Mouse (Mus musculus) liver, embryonic 15.5 days (tissue): Measurements from ENCODE around the gene 1700123O20Rik. TPM values are rescaled to one million over a fixed set of nuclear protein-coding genes. Genes with fewer than 3 reads are reported as not detected.

ENCODE experiments used
- ATAC-seq: fragments of 200-750 bp; cut with Nextera tagmentation; 2 replicates; pipeline ENCODE4 v1.8.0; 2017; ENCODE audit warnings: moderate number of reproducible peaks, mild to moderate bottlenecking, moderate library complexity; ENCODE audit not compliant: insufficient read depth
- H3K27ac ChIP-seq: fragments of 300-500 bp; sonication (generic); replicated peaks from 2 replicates; pipeline ENCODE4 v1.5.1; 2015; ENCODE audit warnings: mild to moderate bottlenecking, inconsistent platforms
- H3K27me3 ChIP-seq: fragments of 300-500 bp; sonication (generic); 2 replicates; pipeline ENCODE4 v1.6.1; 2015; ENCODE audit warnings: mild to moderate bottlenecking, inconsistent platforms
- H3K36me3 ChIP-seq: fragments of 300-500 bp; sonication (generic); replicated peaks from 2 replicates; pipeline ENCODE4 v1.6.1; 2015; ENCODE audit warnings: moderate library complexity, mild to moderate bottlenecking, inconsistent platforms
- H3K4me1 ChIP-seq: fragments of 300-500 bp; sonication (generic); replicated peaks from 2 replicates; pipeline ENCODE4 v1.6.1; 2015; ENCODE audit warnings: inconsistent platforms
- H3K4me2 ChIP-seq: fragments of 300-500 bp; sonication (generic); 2 replicates; pipeline ENCODE4 v1.6.1; 2015; ENCODE audit warnings: moderate library complexity, mild to moderate bottlenecking, inconsistent platforms
- H3K4me3 ChIP-seq: fragments of 300-500 bp; sonication (generic); replicated peaks from 2 replicates; pipeline ENCODE4 v1.5.1; 2015; ENCODE audit warnings: mild to moderate bottlenecking, inconsistent platforms
- H3K9ac ChIP-seq: fragments of 300-500 bp; sonication (generic); 2 replicates; pipeline ENCODE4 v1.6.1; 2015; ENCODE audit warnings: moderate library complexity, mild to moderate bottlenecking, inconsistent platforms
- H3K9me3 ChIP-seq: fragments of 300-500 bp; sonication (generic); replicated peaks from 2 replicates; pipeline ENCODE4 v1.6.1; 2016; ENCODE audit warnings: inconsistent platforms
- WGBS: fragments of 180-500 bp; shearing (Covaris S2); methylation state at CpG from one replicate; pipeline ENCODE4 v1.1.7; 2015; ENCODE audit warnings: mixed read lengths; ENCODE audit not compliant: insufficient replicate concordance; 5-methylcytosine and 5-hydroxymethylcytosine counted together
- polyA plus RNA-seq: library from polyadenylated mRNA; unstranded; fragments of >200 nt; fragmentation: Nextera tagmentation; extraction: Ambion mirVana; gene quantifications from 2 replicates; pipeline ENCODE4 v1.2.1, GENCODE M21; 2015

1700123O20Rik gene
- polyA plus RNA-seq, 1 experiment from 2014 or later = 39.5 TPM

GRCm38 (mm10) chr14:54646898-54647636 is 38.9 kb upstream of the 1700123O20Rik start:
- peaks cover 97% of the 10 kb centered on the region for H3K36me3 ChIP-seq
- H3K4me1 ChIP-seq = peaks cover 17% of the 10 kb centered on the region
- no peak overlapping the region for H3K4me3 ChIP-seq
- no peaks in the 10 kb centered on the region for H3K9me3 ChIP-seq
- 91% methylated on average over 8 of the region's 8 CpGs for WGBS
- H3K4me2 ChIP-seq = no peak overlapping the region
- no peak overlapping the region for H3K27ac ChIP-seq
- no peak overlapping the region for H3K9ac ChIP-seq
- H3K27me3 ChIP-seq = no peaks in the 10 kb centered on the region
- no peak for ATAC-seq

GRCm38 (mm10) chr14:54647900-54648299 is 38.1 kb upstream of the 1700123O20Rik start:
- ATAC-seq = no peak
- H3K4me1 ChIP-seq = peaks cover 26% of the 10 kb centered on the region
- H3K27me3 ChIP-seq = no peaks in the 10 kb centered on the region
- no peak overlapping the region for H3K27ac ChIP-seq
- no peaks in the 10 kb centered on the region for H3K9me3 ChIP-seq
- H3K4me3 ChIP-seq = no peak overlapping the region
- H3K9ac ChIP-seq = no peak overlapping the region
- 39% methylated on average over 4 of the region's 4 CpGs for WGBS
- no peak overlapping the region for H3K4me2 ChIP-seq
- H3K36me3 ChIP-seq = peaks cover 91% of the 10 kb centered on the region

- Histone ChIP-seq H3K36me3 (peaks cover 81% of the 10 kb centered on the region), H3K9me3 (no peaks in the 10 kb centered on the region), H3K27me3 (no peaks in the 10 kb centered on the region), H3K4me2 (no peak overlapping the region), H3K27ac (0 out of 2 replicates have a peak overlapping the region, but pooled peaks have one; percentile 81), H3K4me3 (no peak overlapping the region), H3K9ac (no peak overlapping the region), H3K4me1 (peaks cover 42% of the 10 kb centered on the region)
- WGBS = 50% methylated on average over 23 of the region's 23 CpGs
- ATAC-seq = peak; percentile 43
Measured at GRCm38 (mm10) chr14:54650621-54651454, 35.2 kb upstream of the 1700123O20Rik start.

GRCm38 (mm10) chr14:54651556-54651955 is 34.5 kb upstream of the 1700123O20Rik start:
- 74% methylated on average over 4 of the region's 4 CpGs for WGBS
- ATAC-seq = no peak
- Histone ChIP-seq H3K4me1 (peaks cover 42% of the 10 kb centered on the region), H3K9ac (no peak overlapping the region), H3K9me3 (no peaks in the 10 kb centered on the region), H3K36me3 (peaks cover 81% of the 10 kb centered on the region), H3K4me2 (no peak overlapping the region), H3K4me3 (no peak overlapping the region), H3K27me3 (no peaks in the 10 kb centered on the region), H3K27ac (0 out of 2 replicates have a peak overlapping the region, but pooled peaks have one; percentile 81)

GRCm38 (mm10) chr14:54652787-54653186 is 33.2 kb upstream of the 1700123O20Rik start:
- H3K9ac ChIP-seq = peak overlapping the region; percentile 61
- H3K27me3 ChIP-seq = no peaks in the 10 kb centered on the region
- H3K4me1 ChIP-seq = peaks cover 42% of the 10 kb centered on the region
- peak overlapping the region; percentile 81 for H3K27ac ChIP-seq
- WGBS = 2% methylated on average over 7 of the region's 7 CpGs
- H3K4me2 ChIP-seq = peak overlapping the region; percentile 77
- H3K9me3 ChIP-seq = no peaks in the 10 kb centered on the region
- no peak for ATAC-seq
- peaks cover 81% of the 10 kb centered on the region for H3K36me3 ChIP-seq
- H3K4me3 ChIP-seq = peak overlapping the region; percentile 66

- Histone ChIP-seq H3K4me1 (peaks cover 42% of the 10 kb centered on the region), H3K4me2 (peak overlapping the region; percentile 77), H3K9me3 (no peaks in the 10 kb centered on the region), H3K36me3 (peaks cover 81% of the 10 kb centered on the region), H3K27me3 (no peaks in the 10 kb centered on the region), H3K27ac (peak overlapping the region; percentile 81), H3K4me3 (peak overlapping the region; percentile 66), H3K9ac (peak overlapping the region; percentile 61)
- WGBS = 0% methylated on average over 12 of the region's 12 CpGs
- ATAC-seq = peak; percentile 84
Measured at GRCm38 (mm10) chr14:54653496-54653895, 32.5 kb upstream of the 1700123O20Rik start.

- no peaks in the 10 kb centered on the region for H3K9me3 ChIP-seq
- no peak overlapping the region for H3K27ac ChIP-seq
- peaks cover 98% of the 10 kb centered on the region for H3K36me3 ChIP-seq
- ATAC-seq = no peak
- no peak overlapping the region for H3K4me2 ChIP-seq
- H3K9ac ChIP-seq = no peak overlapping the region
- H3K4me3 ChIP-seq = no peak overlapping the region
- no peaks in the 10 kb centered on the region for H3K27me3 ChIP-seq
- 81% methylated on average over 2 of the region's 2 CpGs for WGBS
- H3K4me1 ChIP-seq = no peaks in the 10 kb centered on the region
Measured at GRCm38 (mm10) chr14:54660009-54660408, 26.0 kb upstream of the 1700123O20Rik start.

- Histone ChIP-seq H3K9ac (no peak overlapping the region), H3K4me2 (no peak overlapping the region), H3K36me3 (peaks cover 96% of the 10 kb centered on the region), H3K27ac (no peak overlapping the region), H3K9me3 (no peaks in the 10 kb centered on the region), H3K4me1 (no peaks in the 10 kb centered on the region), H3K4me3 (no peak overlapping the region), H3K27me3 (no peaks in the 10 kb centered on the region)
- ATAC-seq = no peak
- WGBS = 85% methylated on average over 10 of the region's 10 CpGs
Measured at GRCm38 (mm10) chr14:54664477-54665222, 21.4 kb upstream of the 1700123O20Rik start.

GRCm38 (mm10) chr14:54669381-54669780 is 16.6 kb upstream of the 1700123O20Rik start:
- Histone ChIP-seq H3K4me2 (no peak overlapping the region), H3K36me3 (peaks cover 80% of the 10 kb centered on the region), H3K9me3 (no peaks in the 10 kb centered on the region), H3K9ac (no peak overlapping the region), H3K4me3 (no peak overlapping the region), H3K4me1 (no peaks in the 10 kb centered on the region), H3K27ac (no peak overlapping the region), H3K27me3 (no peaks in the 10 kb centered on the region)
- 66% methylated on average over 4 of the region's 4 CpGs for WGBS
- no peak for ATAC-seq

GRCm38 (mm10) chr14:54674317-54674716 is 11.7 kb upstream of the 1700123O20Rik start:
- H3K4me2 ChIP-seq = no peak overlapping the region
- no peak overlapping the region for H3K9ac ChIP-seq
- H3K4me3 ChIP-seq = no peak overlapping the region
- WGBS = 39% methylated on average over 2 of the region's 2 CpGs
- no peaks in the 10 kb centered on the region for H3K27me3 ChIP-seq
- no peak for ATAC-seq
- no peak overlapping the region for H3K27ac ChIP-seq
- H3K9me3 ChIP-seq = no peaks in the 10 kb centered on the region
- H3K4me1 ChIP-seq = no peaks in the 10 kb centered on the region
- peaks cover 80% of the 10 kb centered on the region for H3K36me3 ChIP-seq

GRCm38 (mm10) chr14:54676290-54676689 is 9.7 kb upstream of the 1700123O20Rik start:
- no peak overlapping the region for H3K4me2 ChIP-seq
- ATAC-seq = no peak
- no peaks in the 10 kb centered on the region for H3K9me3 ChIP-seq
- H3K4me1 ChIP-seq = no peaks in the 10 kb centered on the region; the same call in 1 of the 2 replicates
- no peak overlapping the region for H3K9ac ChIP-seq
- H3K4me3 ChIP-seq = no peak overlapping the region
- H3K27me3 ChIP-seq = no peaks in the 10 kb centered on the region
- H3K27ac ChIP-seq = no peak overlapping the region
- WGBS = 86% methylated on average over 5 of the region's 5 CpGs
- peaks cover 88% of the 10 kb centered on the region for H3K36me3 ChIP-seq
